Mouse (Mus musculus): Measurements from ENCODE around the gene Tex29.

Gene Tex29

GRCm38 (mm10) chr8:11831939-11832338 is 8.3 kb upstream of the Tex29 start:
- 80% methylated on average over 5 of the region's 5 CpGs for WGBS

GRCm38 (mm10) chr8:11833157-11833556 is 7.1 kb upstream of the Tex29 start:
- WGBS, result 82% methylated on average over 4 of the region's 4 CpGs

GRCm38 (mm10) chr8:11834200-11834599 is 6.1 kb upstream of the Tex29 start:
- WGBS, result 50% methylated on average over 5 of the region's 5 CpGs

GRCm38 (mm10) chr8:11834691-11835090 is 5.6 kb upstream of the Tex29 start:
- WGBS, result 67% methylated on average over 16 of the region's 16 CpGs

- 13% methylated on average over 8 of the region's 8 CpGs for WGBS
Measured at GRCm38 (mm10) chr8:11841571-11841970, 1.3 kb downstream of the Tex29 start.

GRCm38 (mm10) chr8:11842757-11843156 is 2.5 kb downstream of the Tex29 start:
- WGBS, result 88% methylated on average over 8 of the region's 8 CpGs

GRCm38 (mm10) chr8:11843677-11844315 is 3.5 kb downstream of the Tex29 start:
- 47% methylated on average over 13 of the region's 13 CpGs for WGBS

- 81% methylated on average over 7 of the region's 7 CpGs for WGBS
Measured at GRCm38 (mm10) chr8:11844316-11844685, 4.0 kb downstream of the Tex29 start.

GRCm38 (mm10) chr8:11846807-11847206 is 6.5 kb downstream of the Tex29 start:
- 72% methylated on average over 6 of the region's 6 CpGs for WGBS

GRCm38 (mm10) chr8:11874227-11874626 is 34.0 kb downstream of the Tex29 start:
- WGBS, result 94% methylated on average over 6 of the region's 6 CpGs

GRCm38 (mm10) chr8:11884646-11885045 is 44.4 kb downstream of the Tex29 start:
- WGBS, result 96% methylated on average over 3 of the region's 3 CpGs

GRCm38 (mm10) chr8:11885881-11886699 is 45.8 kb downstream of the Tex29 start:
- 55% methylated on average over 12 of the region's 12 CpGs for WGBS

- WGBS, result 86% methylated on average over 2 of the region's 2 CpGs
Measured at GRCm38 (mm10) chr8:11886824-11887223, 46.5 kb downstream of the Tex29 start.

GRCm38 (mm10) chr8:11889156-11890018 is 49.1 kb downstream of the Tex29 start:
- 67% methylated on average over 7 of the region's 7 CpGs for WGBS

- WGBS, result 48% methylated on average over 2 of the region's 2 CpGs
Measured at GRCm38 (mm10) chr8:11892756-11893155, 52.5 kb downstream of the Tex29 start.

GRCm38 (mm10) chr8:11896022-11896662 is 55.9 kb downstream of the Tex29 start:
- 71% methylated on average over 13 of the region's 13 CpGs for WGBS

GRCm38 (mm10) chr8:11896677-11897076 is 56.4 kb downstream of the Tex29 start:
- 58% methylated on average over 10 of the region's 10 CpGs for WGBS

GRCm38 (mm10) chr8:11898814-11899213 is 58.5 kb downstream of the Tex29 start:
- WGBS, result 84% methylated on average over 1 of the region's 1 CpGs

Measured in cerebral cortex, adult 2 months (tissue).